Mouse (Mus musculus) MEL (cell line): ENCODE results near the gene Cdca7l.

Experiments used
- CTCF ChIP-seq, 3 experiments: IDR thresholded peaks in 2 of 3; conservative IDR thresholded peaks in 1 of 3; 2 replicates each; pipeline ENCODE4 v1.5.1; 2011 to 2012; ENCODE audit warnings: low read length in 3 of 3, low read depth in 2 of 3, mild to moderate bottlenecking in 2 of 3, improper control_type of control experiment in 1 of 3, inconsistent platforms in 1 of 3, mixed read lengths in 1 of 3, moderate library complexity in 1 of 3; ENCODE audit not compliant: control insufficient read depth in 1 of 3, insufficient read depth in 1 of 3, poor library complexity in 1 of 3, severe bottlenecking in 1 of 3
- POLR2A ChIP-seq, 2 experiments: IDR thresholded peaks; 2 replicates each; pipeline ENCODE4 v1.6.1; 2011 to 2012; ENCODE audit warnings: low read length in 2 of 2, mild to moderate bottlenecking in 2 of 2, control low read depth in 1 of 2, improper control_type of control experiment in 1 of 2, low read depth in 1 of 2, moderate library complexity in 1 of 2; ENCODE audit not compliant: control insufficient read depth in 1 of 2, insufficient read depth in 1 of 2, poor library complexity in 1 of 2
- POLR2AphosphoS5 ChIP-seq: IDR thresholded peaks from 2 replicates; pipeline ENCODE4 v1.6.1; 2012; ENCODE audit warnings: low read depth, borderline replicate concordance, mild to moderate bottlenecking, inconsistent platforms, low read length, moderate library complexity, mixed read lengths

GRCm38 (mm10) chr12:117840705-117841104 is 36.6 kb downstream of the Cdca7l start:
- TF ChIP-seq POLR2A (IDR thresholded peaks at IDR 0.05; ENCODE audit: control insufficient read depth in 1 of 2, insufficient read depth in 1 of 2, low read depth in 1 of 2, low read length in 2 of 2, poor library complexity in 1 of 2): no peak
- TF ChIP-seq CTCF (IDR thresholded peaks at IDR 0.05 in 2 of 3, conservative IDR thresholded peaks at IDR 0.05 in 1 of 3; ENCODE audit: control insufficient read depth in 1 of 3, insufficient read depth in 1 of 3, low read depth in 2 of 3, low read length in 3 of 3, poor library complexity in 1 of 3, severe bottlenecking in 1 of 3): no peak
- TF ChIP-seq POLR2AphosphoS5: no peak
